20 mouse cellular contexts compared by ENCODE assay signal in the genomic region with DNA sequence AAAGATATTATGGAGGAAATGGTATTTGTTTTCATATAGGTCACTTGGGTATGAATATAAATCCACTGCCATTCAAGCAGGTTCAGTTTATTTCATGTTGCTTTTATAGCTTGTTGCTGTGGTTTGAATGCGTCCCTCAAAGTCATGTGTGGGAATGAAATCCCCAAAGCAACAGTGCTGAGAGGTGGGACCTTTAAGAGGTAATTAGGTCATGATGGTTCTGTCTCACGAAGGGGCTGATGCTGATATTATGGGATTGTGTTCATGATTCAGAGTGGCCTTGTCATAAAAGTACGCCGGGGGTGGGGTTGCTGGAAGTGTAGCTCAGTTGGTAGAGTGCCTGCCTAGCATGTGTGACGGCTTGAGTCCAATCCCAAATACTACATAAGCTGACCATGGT.
"Had no signal": no experiment of that assay in that cellular context is flagged by ENCODE, and none has a peak within 500 bp of the region (broad histone marks: within the 10 kb centered on the region; RNA-seq: fewer than 3 reads in every experiment).

No protein-coding gene starts in this region.

- ATAC-seq: liver, postnatal 0 days; lung, postnatal 0 days; midbrain, embryonic 15.5 days had no signal

- H3K36me3 ChIP-seq: limb, embryonic 15.5 days; midbrain, embryonic 12.5 days; midbrain, embryonic 15.5 days; neural tube, embryonic 13.5 days; stomach, embryonic 15.5 days had no signal

- H3K27ac ChIP-seq: left cerebral cortex, adult 2 months; limb, embryonic 15.5 days; liver, embryonic 14.5 days; macrophage; midbrain, embryonic 12.5 days; midbrain, embryonic 15.5 days; neural tube, embryonic 13.5 days; stomach, embryonic 15.5 days had no signal

- H3K4me3 ChIP-seq: left cerebral cortex, adult 2 months; limb, embryonic 15.5 days; midbrain, embryonic 12.5 days; midbrain, embryonic 15.5 days; neural tube, embryonic 13.5 days; stomach, embryonic 15.5 days had no signal

- DNase-seq: kidney, adult 18-20 months; kidney, adult 9 months; kidney, postnatal 14 days; layer of hippocampus, postnatal 36 days; liver, postnatal 0 days; lung, embryonic 14.5 days; retina, postnatal 1 day; right cerebral cortex, postnatal 25 days; spleen, adult 18-20 months; thymus, postnatal 25 days had no signal

- H3K9ac ChIP-seq: limb, embryonic 15.5 days; liver, embryonic 14.5 days; liver, postnatal 0 days; lung, embryonic 14.5 days; midbrain, embryonic 12.5 days; midbrain, embryonic 15.5 days; neural tube, embryonic 13.5 days; stomach, embryonic 15.5 days had no signal

- H3K4me2 ChIP-seq: limb, embryonic 15.5 days; liver, embryonic 11.5 days; lung, embryonic 14.5 days; midbrain, embryonic 12.5 days; midbrain, embryonic 15.5 days; neural tube, embryonic 13.5 days; stomach, embryonic 15.5 days had no signal

- H3K4me1 ChIP-seq: limb, embryonic 15.5 days; midbrain, embryonic 12.5 days; midbrain, embryonic 15.5 days; neural tube, embryonic 13.5 days; stomach, embryonic 15.5 days had no signal

- H3K27me3 ChIP-seq: midbrain, embryonic 12.5 days; midbrain, embryonic 15.5 days; neural tube, embryonic 13.5 days; stomach, embryonic 15.5 days had no signal

- H3K9me3 ChIP-seq: limb, embryonic 15.5 days; midbrain, embryonic 12.5 days; midbrain, embryonic 15.5 days; neural tube, embryonic 13.5 days; stomach, embryonic 15.5 days had no signal
